Mouse (Mus musculus) neural tube, embryonic 12.5 days (tissue): ENCODE measurements around the gene Sun2. TPM values are rescaled to one million over a fixed set of nuclear protein-coding genes. Genes with fewer than 3 reads are reported as not detected.

Experiments
- ATAC-seq: fragments of 200-750 bp; cut with Nextera tagmentation; 2 replicates; pipeline ENCODE4 v1.8.0; 2017; ENCODE audit warnings: low read depth, mild to moderate bottlenecking, moderate TSS enrichment, moderate library complexity; ENCODE audit not compliant: low FRiP score
- H3K27ac ChIP-seq: fragments of 300-500 bp; sonication (generic); 2 replicates; pipeline ENCODE4 v1.5.1; 2016
- H3K27me3 ChIP-seq: fragments of 300-500 bp; sonication (generic); replicated peaks from 2 replicates; pipeline ENCODE4 v1.6.1; 2016; ENCODE audit warnings: mild to moderate bottlenecking
- H3K36me3 ChIP-seq: fragments of 300-500 bp; sonication (generic); 2 replicates; pipeline ENCODE4 v1.6.1; 2016; ENCODE audit warnings: mild to moderate bottlenecking
- H3K4me1 ChIP-seq: fragments of 300-500 bp; sonication (generic); 2 replicates; pipeline ENCODE4 v1.6.1; 2016
- H3K4me2 ChIP-seq: fragments of 300-500 bp; sonication (generic); replicated peaks from 2 replicates; pipeline ENCODE4 v1.6.1; 2016; ENCODE audit warnings: mild to moderate bottlenecking
- H3K4me3 ChIP-seq: fragments of 300-500 bp; sonication (generic); 2 replicates; pipeline ENCODE4 v1.5.1; 2016
- H3K9ac ChIP-seq: fragments of 300-500 bp; sonication (generic); 2 replicates; pipeline ENCODE4 v1.6.1; 2016; ENCODE audit warnings: mild to moderate bottlenecking
- H3K9me3 ChIP-seq: fragments of 300-500 bp; sonication (generic); 2 replicates; pipeline ENCODE4 v1.6.1; 2016; ENCODE audit warnings: mild to moderate bottlenecking
- WGBS: fragments of 180-500 bp; shearing (Covaris S2); methylation state at CpG from one replicate; pipeline ENCODE4 v1.1.7; 2016; 5-methylcytosine and 5-hydroxymethylcytosine counted together
- polyA plus RNA-seq: library from polyadenylated mRNA; unstranded; fragments of >200 nt; fragmentation: Nextera tagmentation; extraction: Ambion mirVana; gene quantifications from 2 replicates; pipeline ENCODE4 v1.2.1, GENCODE M21; 2016

Sun2 gene
- polyA plus RNA-seq, 1 experiment from 2014 or later: 8.0 TPM

DNA sequence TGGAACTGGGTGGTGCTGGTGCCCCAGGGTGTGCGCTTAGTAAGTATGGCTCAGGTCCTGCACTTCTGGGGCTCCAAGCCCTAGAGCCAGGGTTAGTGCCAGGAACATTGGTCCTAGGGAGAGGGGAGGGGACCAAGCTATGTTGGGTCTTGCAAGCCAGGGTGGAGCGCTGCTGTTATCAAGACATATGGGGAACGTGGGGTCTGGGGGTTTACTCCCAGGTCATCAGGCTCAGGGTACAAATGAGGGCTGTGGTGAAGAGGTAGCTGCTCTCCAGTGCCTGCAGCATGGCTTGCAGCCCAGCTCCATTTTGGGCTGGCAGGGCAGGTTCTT, 11.1 kb upstream of the Sun2 start:
- WGBS: 88% methylated on average over 3 of the region's 3 CpGs
- H3K9ac ChIP-seq: no peak overlapping the region
- no peaks in the 10 kb centered on the region for H3K27me3 ChIP-seq
- H3K9me3 ChIP-seq: no peaks in the 10 kb centered on the region
- no peak overlapping the region for H3K4me3 ChIP-seq
- H3K4me1 ChIP-seq: peaks cover 6% of the 10 kb centered on the region
- H3K27ac ChIP-seq: no peak overlapping the region
- H3K4me2 ChIP-seq: no peak overlapping the region
- 0 out of 2 replicates have a peak, but pooled peaks have one; percentile 25 for ATAC-seq
- no peaks in the 10 kb centered on the region for H3K36me3 ChIP-seq

GRCm38 (mm10) chr15:79752742-79753419, 10.5 kb upstream of the Sun2 start:
- Histone ChIP-seq H3K4me1 (peaks cover 6% of the 10 kb centered on the region), H3K27ac (no peak overlapping the region), H3K4me3 (no peak overlapping the region), H3K9ac (no peak overlapping the region), H3K27me3 (no peaks in the 10 kb centered on the region), H3K36me3 (no peaks in the 10 kb centered on the region), H3K9me3 (no peaks in the 10 kb centered on the region), H3K4me2 (no peak overlapping the region)
- ATAC-seq: 0 out of 2 replicates have a peak, but pooled peaks have one; percentile 50
- WGBS: 24% methylated on average over 11 of the region's 11 CpGs

DNA sequence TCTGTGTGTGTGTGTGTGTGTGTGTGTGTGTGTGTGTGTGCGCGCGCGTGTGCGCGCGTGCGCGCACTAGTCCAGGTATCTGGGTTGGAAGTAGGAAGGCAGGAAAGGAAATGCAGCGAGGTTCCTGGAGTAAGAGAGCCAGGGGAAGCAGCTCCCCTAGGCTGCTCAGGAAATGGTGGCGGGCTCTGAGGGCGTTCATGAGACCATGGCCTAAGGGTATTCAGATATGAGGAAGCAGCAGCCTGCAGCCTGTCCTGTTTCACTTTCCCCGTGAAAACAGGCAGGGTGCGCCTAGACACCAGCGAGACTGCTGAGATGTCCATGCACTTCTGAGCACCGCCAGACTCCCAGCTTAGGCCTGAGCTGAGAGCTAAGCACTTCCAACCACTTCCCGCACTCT, 9.4 kb upstream of the Sun2 start:
- no peak for ATAC-seq
- Histone ChIP-seq H3K4me3 (no peak overlapping the region), H3K36me3 (no peaks in the 10 kb centered on the region), H3K4me1 (peaks cover 6% of the 10 kb centered on the region), H3K27me3 (no peaks in the 10 kb centered on the region), H3K27ac (no peak overlapping the region), H3K9ac (0 out of 2 replicates have a peak overlapping the region, but pooled peaks have one; percentile 9), H3K9me3 (no peaks in the 10 kb centered on the region), H3K4me2 (no peak overlapping the region)
- 87% methylated on average over 17 of the region's 17 CpGs for WGBS

GRCm38 (mm10) chr15:79750266-79750665, 7.9 kb upstream of the Sun2 start:
- no peaks in the 10 kb centered on the region for H3K9me3 ChIP-seq
- no peak for ATAC-seq
- H3K27me3 ChIP-seq: no peaks in the 10 kb centered on the region
- H3K36me3 ChIP-seq: no peaks in the 10 kb centered on the region
- no peak overlapping the region for H3K4me2 ChIP-seq
- H3K27ac ChIP-seq: no peak overlapping the region
- no peak overlapping the region for H3K9ac ChIP-seq
- no peaks in the 10 kb centered on the region; the same call in 1 of the 2 replicates for H3K4me1 ChIP-seq
- 92% methylated on average over 8 of the region's 8 CpGs for WGBS
- H3K4me3 ChIP-seq: no peak overlapping the region

- 94% methylated on average over 7 of the region's 7 CpGs for WGBS
- Histone ChIP-seq H3K27me3 (no peaks in the 10 kb centered on the region), H3K4me2 (no peak overlapping the region), H3K4me1 (no peaks in the 10 kb centered on the region; the same call in 1 of the 2 replicates), H3K4me3 (no peak overlapping the region), H3K9ac (no peak overlapping the region), H3K36me3 (no peaks in the 10 kb centered on the region), H3K9me3 (no peaks in the 10 kb centered on the region), H3K27ac (no peak overlapping the region)
- ATAC-seq: no peak
Observed at GRCm38 (mm10) chr15:79749162-79749561, 6.8 kb upstream of the Sun2 start.

DNA sequence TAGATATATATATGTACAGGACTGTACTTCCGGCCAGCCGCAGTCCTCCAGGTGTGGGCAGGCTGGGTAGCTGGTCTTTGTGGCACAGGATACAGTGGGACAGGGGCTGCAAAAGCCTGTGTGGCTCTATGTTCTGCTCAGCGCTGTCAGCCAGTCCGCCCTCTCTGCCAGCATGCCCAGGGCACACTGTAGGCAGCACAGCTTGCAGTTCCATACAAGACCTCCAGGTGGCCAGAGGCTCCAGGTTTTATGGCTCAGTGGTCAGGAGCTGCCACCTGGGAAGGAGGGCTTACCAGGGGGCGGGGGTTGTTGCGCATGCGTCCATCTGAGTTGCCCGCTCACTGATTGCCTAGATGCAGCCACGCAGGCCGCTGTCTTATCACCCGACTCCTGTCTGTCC, 5.7 kb upstream of the Sun2 start:
- Histone ChIP-seq H3K4me2 (no peak overlapping the region), H3K4me3 (no peak overlapping the region), H3K27me3 (no peaks in the 10 kb centered on the region), H3K4me1 (0 out of 2 replicates have a peak, but pooled peaks cover 3% of the 10 kb centered on the region), H3K9ac (no peak overlapping the region), H3K9me3 (no peaks in the 10 kb centered on the region), H3K36me3 (no peaks in the 10 kb centered on the region), H3K27ac (no peak overlapping the region)
- ATAC-seq: no peak
- 65% methylated on average over 11 of the region's 11 CpGs for WGBS

DNA sequence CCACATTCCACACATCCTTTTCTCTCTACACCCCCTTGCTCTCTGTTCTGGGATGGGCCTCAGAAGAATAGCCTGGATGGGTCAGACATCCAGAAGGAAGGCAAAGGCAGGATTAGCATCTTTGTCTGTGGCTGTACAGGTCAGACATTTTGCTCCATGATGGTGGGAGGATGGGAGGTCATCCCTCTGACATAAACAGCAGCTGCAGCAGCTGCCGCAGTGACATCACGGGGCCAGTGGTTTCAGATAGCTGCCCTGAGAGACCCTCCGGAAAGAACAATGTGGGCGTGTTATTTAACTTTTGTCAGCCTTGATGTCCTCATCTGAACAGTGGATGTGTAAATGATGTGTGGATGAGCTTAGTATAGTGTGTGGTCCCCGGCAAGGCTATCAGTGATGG, 3.5 kb upstream of the Sun2 start:
- WGBS: 91% methylated on average over 5 of the region's 5 CpGs
- H3K4me1 ChIP-seq: peaks cover 11% of the 10 kb centered on the region
- no peak overlapping the region for H3K9ac ChIP-seq
- no peaks in the 10 kb centered on the region for H3K36me3 ChIP-seq
- H3K27me3 ChIP-seq: no peaks in the 10 kb centered on the region
- no peaks in the 10 kb centered on the region for H3K9me3 ChIP-seq
- no peak overlapping the region for H3K4me3 ChIP-seq
- H3K27ac ChIP-seq: no peak overlapping the region
- ATAC-seq: no peak
- no peak overlapping the region for H3K4me2 ChIP-seq

DNA sequence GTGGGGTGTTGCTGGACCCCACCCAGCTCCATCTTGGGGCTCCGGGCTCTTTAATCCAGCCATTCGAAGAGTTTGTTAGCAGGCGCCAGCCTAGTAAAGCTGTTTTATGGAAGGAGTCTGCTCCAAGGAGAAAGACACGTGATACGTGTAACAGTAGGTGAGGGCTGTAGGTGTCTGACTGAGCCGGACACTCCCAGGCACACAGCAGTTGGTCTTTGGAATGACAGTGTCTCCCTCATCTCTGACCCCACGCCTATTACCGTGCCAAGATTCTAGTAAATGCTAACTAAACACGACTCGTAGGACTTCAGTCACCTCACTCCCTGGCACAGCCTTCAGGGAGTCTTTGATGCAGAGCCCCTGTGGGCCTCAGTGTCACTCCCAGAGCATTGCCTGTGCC, 3.0 kb upstream of the Sun2 start:
- WGBS: 91% methylated on average over 10 of the region's 10 CpGs
- Histone ChIP-seq H3K27ac (no peak overlapping the region), H3K27me3 (no peaks in the 10 kb centered on the region), H3K4me2 (no peak overlapping the region), H3K4me1 (peaks cover 17% of the 10 kb centered on the region), H3K36me3 (no peaks in the 10 kb centered on the region), H3K9me3 (no peaks in the 10 kb centered on the region), H3K9ac (no peak overlapping the region), H3K4me3 (no peak overlapping the region)
- ATAC-seq: no peak

GRCm38 (mm10) chr15:79744742-79745141, 2.4 kb upstream of the Sun2 start:
- Histone ChIP-seq H3K4me2 (no peak overlapping the region), H3K4me3 (no peak overlapping the region), H3K27me3 (no peaks in the 10 kb centered on the region), H3K9me3 (no peaks in the 10 kb centered on the region), H3K9ac (no peak overlapping the region), H3K27ac (no peak overlapping the region), H3K4me1 (peaks cover 23% of the 10 kb centered on the region), H3K36me3 (peaks cover under 1% of the 10 kb centered on the region; the same call in 1 of the 2 replicates)
- WGBS: 75% methylated on average over 8 of the region's 8 CpGs
- no peak for ATAC-seq

- H3K9ac ChIP-seq: no peak overlapping the region
- WGBS: 94% methylated on average over 11 of the region's 11 CpGs
Observed at GRCm38 (mm10) chr15:79744001-79744400, 1.7 kb upstream of the Sun2 start.

GRCm38 (mm10) chr15:79742706-79743023, 329 bp upstream of the Sun2 start:
- Histone ChIP-seq H3K4me1 (peaks cover 27% of the 10 kb centered on the region), H3K4me2 (peak overlapping the region; percentile 73), H3K4me3 (peak overlapping the region; percentile 95), H3K36me3 (peaks cover 21% of the 10 kb centered on the region), H3K27ac (no peak overlapping the region), H3K9me3 (no peaks in the 10 kb centered on the region), H3K27me3 (no peaks in the 10 kb centered on the region), H3K9ac (peak overlapping the region; percentile 98)
- WGBS: under 1% methylated on average over 23 of the region's 23 CpGs
- ATAC-seq: no peak

More at GRCm38 (mm10) chr15:79744001-79744400, 1.7 kb upstream of the Sun2 start:
- Histone ChIP-seq H3K4me3 (no peak overlapping the region), H3K4me1 (peaks cover 27% of the 10 kb centered on the region), H3K4me2 (no peak overlapping the region), H3K9me3 (no peaks in the 10 kb centered on the region), H3K27me3 (no peaks in the 10 kb centered on the region), H3K27ac (no peak overlapping the region), H3K36me3 (peaks cover 8% of the 10 kb centered on the region)
- no peak for ATAC-seq

GRCm38 (mm10) chr15:79741173-79741858, 1.0 kb downstream of the Sun2 start:
- no peaks in the 10 kb centered on the region for H3K9me3 ChIP-seq
- WGBS: 42% methylated on average over 14 of the region's 14 CpGs
- ATAC-seq: no peak
- no peak overlapping the region for H3K27ac ChIP-seq
- peak overlapping the region; percentile 95 for H3K4me3 ChIP-seq
- peak overlapping the region; percentile 98 for H3K9ac ChIP-seq
- no peaks in the 10 kb centered on the region for H3K27me3 ChIP-seq
- H3K4me1 ChIP-seq: peaks cover 27% of the 10 kb centered on the region
- peaks cover 35% of the 10 kb centered on the region for H3K36me3 ChIP-seq
- H3K4me2 ChIP-seq: peak overlapping the region; percentile 73

DNA sequence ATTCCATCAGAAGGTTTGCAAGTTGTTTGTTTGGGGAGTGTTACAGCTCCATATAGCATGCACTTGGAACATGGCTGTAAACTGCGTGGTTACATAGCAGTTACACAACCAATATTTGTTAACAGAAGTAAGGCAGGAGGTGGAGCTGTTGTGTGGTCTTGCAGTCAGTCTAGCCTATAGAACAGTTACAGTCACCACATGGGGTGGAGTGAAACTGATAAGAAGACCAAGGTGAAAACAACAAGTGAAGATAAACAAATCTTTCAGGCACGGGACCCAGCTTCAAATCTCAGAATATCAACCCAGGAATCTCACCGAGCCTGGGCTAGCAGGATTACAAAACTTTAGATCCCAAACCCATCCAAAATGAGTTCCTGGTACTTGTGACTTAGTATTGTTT, 1.6 kb downstream of the Sun2 start:
- Histone ChIP-seq H3K27me3 (no peaks in the 10 kb centered on the region), H3K4me3 (peak overlapping the region; percentile 95; the same call in 1 of the 2 replicates), H3K4me1 (peaks cover 27% of the 10 kb centered on the region), H3K9ac (no peak overlapping the region), H3K9me3 (no peaks in the 10 kb centered on the region), H3K4me2 (peak overlapping the region; percentile 73), H3K27ac (no peak overlapping the region), H3K36me3 (peaks cover 37% of the 10 kb centered on the region)
- WGBS: 89% methylated on average over 3 of the region's 3 CpGs
- no peak for ATAC-seq
